Mouse (Mus musculus) telencephalon, adult 2 months (tissue): ENCODE measurements around the gene Pigh.

ENCODE experiments used
- DNase-seq: peaks from one replicate; pipeline ENCODE4 v3.0.0-alpha.2; 2011; ENCODE audit warnings: low read depth, low spot score

The Pigh gene

DNA sequence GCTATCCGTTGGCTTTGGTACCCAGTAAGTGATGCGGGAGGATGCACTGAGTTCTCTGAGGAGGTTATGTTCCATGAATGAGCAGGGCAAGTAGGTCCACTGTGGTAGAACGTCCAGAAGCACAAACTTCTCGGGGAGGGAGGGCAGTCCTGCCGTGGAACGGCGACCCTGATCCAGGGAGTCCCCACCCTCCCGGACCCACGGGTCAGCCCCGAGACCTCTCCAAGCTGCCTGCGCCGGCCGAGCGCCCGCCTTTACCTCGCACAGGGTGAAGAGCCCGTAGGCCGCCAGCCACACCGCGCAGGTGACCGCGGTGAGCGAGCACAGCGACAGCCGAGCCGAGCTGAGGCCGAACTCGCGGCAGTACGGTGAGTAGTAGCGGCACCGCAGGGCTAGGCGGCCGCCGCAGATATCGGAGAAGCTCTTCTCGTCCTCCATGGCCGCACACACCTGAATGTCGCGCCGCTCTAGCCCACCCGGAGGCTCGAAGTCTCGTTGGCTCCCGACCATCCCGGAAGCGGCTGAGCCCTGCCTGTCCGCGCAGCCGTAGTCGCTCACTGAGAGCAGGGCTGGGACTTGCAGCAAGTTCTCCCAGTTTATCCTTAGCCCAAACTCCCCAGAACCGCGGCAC lies at the start of gene Pigh:
Gene Pigh (minus strand): TSS at position 470 of the 631 bp plus-strand sequence.
- DNase-seq = peak; percentile 87

DNA sequence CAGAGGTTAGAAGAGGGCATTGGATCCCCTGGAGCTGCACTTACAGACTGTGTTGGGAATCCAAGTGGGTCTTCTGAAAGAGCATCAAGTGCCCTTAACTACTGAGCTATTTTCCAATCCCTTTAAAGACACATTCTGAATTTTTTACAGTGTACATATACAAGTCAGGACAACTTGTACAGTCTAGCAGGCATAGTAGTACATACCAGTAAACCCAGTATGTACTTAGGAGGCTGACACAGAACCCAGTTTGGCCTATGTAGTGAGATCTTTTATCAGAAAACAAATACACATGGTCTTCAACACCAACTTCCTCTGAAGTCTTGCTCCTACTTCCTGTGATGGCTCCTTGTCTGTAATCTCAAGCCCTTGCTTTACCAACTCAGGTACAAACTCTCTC lies 49.5 kb upstream of the Pigh start:
- DNase-seq = no peak

DNA sequence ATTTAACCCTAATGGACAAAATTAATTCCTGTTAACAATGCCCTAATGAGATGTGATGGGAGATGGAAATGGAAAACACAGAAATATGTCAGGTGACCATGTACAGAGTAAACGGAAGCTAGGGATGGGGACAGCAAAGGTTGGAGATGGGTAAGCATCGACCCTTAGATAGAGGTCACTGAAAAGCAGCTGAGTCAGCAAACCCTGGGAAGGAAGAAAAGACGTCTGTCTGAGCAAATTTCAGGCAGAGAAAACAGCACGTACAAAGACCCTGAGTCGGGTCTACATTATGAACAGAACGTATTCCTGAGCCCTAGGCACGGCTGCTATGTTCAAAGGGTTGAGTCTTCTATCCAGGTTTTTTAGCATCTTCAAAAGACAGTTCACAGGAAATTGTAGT lies 47.5 kb upstream of the Pigh start:
- DNase-seq = no peak

DNA sequence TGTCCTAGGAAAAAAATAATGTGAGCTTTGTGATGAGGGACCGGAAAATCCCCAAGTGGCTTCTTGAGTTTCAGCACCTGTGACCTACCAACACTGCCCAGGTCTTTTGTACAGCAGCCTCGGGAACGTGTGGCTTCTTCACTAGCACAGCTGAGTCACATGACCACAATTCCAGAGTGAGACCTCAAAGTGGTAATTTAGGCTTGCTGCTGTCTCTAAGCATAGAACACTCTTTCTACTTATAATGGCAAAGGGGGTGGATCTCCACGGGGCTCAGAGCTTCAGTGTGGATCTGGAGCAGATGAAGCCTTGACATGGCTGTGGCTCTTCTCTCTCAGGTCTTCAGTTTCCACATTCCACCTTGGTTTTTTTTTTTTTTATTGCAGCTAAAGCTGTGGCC lies 45.7 kb upstream of the Pigh start:
- peak; percentile 36 for DNase-seq

DNA sequence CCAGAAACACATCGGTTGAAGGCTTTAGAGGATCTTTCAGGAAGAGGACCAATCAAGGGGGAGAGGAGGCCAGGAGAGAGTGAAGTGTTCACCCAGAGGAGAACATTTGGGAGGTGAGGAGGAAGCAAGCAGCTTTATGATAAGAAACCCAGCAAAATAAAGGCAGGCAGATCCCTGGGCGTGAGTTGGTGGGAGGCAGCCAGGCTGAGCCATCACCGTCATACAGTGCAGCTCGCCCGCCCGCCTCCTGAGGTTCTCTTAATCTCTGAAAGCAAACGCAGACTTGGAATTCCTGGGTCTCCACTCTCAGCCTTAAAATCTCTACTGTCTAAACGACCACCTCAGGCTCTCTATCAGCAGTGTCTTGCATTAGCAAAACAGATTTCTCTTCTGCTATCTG lies 45.2 kb upstream of the Pigh start:
- no peak for DNase-seq

DNA sequence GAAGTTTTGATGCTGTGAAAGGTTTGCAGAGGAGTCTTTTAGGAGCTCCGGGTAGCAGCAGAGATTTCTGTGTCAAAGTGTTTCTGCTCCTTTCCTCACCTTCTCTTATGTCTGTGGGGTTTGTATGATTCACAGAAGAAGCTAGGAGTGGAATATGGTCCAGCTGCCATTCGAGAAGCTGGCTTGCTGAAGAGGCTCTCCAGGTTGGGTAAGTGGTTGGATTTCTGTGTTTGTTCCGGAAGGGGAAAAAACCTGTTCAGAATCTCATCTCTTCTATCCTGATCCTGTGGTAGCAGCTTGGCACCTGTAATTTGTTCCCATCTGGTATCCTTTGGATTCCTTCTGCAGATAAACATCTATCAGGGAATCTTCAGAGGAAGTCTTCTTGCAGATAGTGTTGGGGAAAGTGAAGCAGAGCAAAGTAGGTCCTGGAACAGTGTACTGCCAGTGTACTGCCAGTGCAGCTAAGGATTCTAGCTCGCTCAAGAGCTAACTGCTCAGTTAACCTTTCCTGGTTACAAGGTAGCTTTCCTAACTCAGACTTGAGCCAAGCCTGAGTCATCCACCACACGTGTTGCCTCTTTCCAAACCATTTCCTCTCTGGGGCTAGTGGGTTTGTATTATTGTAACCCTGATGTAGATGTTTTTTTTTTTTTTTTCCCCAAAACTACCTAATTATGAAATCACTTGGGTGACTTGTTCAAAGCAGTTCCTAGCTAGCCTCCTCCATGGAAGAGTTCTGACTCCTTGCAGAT lies 42.4 kb upstream of the Pigh start:
- DNase-seq = no peak

DNA sequence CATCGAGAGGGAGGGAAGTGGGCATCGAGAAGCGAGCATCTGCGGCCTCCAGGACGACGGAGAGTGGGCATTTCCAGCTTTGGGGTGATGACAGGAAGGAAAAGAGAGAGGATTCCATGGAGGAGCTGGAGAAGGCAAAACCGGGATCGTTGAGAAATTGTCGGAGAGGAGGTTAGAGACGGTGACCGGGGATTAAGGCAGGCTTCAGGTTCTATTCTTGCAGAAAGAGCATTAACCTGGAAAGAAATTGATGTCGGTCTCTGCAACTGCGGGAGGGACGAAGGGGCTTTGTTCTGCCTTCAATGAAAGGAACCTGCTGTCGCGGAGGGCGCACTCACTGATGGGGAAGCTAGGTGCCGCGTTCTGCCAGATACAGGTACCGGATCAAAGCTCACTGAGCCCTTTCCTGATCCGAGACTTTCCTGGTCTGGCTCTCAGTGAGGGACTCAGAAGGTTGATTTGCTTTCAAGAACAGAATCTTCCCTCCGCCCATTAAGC lies 41.8 kb upstream of the Pigh start:
- no peak for DNase-seq

DNA sequence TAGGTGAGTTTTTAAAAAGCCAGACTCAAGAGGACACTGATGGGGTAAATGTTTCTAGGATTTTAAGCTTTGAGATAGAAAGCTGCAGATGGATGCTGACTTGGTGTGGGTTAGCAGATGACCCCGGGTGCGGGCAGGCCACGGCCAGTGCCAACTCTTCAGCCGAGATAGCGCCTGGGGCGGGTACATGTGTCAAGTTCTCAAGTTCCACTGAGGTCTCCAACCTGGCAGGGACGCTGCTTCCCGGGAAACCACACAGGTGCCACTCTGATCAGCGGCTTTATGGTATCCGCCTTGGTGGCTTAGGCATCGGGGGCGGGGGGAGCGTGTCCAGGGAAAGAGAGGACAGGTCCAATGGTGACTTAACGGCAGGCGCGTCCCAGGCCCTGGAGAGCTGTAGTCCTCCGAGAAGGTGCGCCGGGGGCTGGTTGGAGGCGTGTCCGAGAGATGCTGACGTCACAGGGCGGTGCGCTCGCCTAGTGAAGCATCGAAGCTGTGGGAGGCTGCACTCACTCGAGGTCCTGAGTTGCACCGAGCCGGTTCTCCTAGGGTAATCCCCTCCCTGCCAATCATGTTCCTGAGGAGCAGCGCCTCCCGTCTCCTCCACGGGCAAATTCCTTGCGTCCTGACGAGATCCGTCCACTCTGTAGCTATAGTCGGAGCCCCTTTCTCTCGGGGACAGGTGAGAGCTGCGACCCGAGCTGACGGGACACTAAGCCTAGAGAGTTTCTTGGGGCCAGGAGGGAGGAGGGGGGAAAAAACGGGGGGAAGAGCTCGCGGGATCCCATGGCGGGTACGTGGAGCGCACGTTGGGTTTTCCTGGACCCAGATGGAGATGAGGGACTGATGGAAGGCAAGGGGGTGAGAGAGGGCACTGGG lies 41.1 kb upstream of the Pigh start, which contains the start of gene Arg2:
Gene Arg2 (plus strand): TSS at position 479 of the 879 bp plus-strand sequence.
- DNase-seq = no peak

DNA sequence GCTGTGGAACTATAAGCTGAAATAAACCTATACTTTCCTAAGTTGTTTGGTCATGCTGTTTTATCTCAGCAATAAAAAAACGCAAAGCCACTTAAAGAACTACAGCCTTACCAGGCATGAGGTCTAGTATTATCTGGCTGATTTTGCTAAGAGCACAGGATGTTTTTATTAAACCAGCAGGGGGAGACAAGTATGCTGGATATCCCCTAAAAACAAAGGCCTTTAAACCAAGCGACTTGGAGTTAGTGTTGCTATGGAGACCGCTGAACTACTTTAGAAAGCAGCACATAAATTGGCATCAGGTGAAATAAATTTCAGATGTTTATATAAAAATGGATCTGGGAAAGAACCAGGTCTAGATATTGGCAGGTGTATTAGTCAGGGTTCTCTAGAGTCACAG lies 33.4 kb upstream of the Pigh start:
- DNase-seq = peak; percentile 48

DNA sequence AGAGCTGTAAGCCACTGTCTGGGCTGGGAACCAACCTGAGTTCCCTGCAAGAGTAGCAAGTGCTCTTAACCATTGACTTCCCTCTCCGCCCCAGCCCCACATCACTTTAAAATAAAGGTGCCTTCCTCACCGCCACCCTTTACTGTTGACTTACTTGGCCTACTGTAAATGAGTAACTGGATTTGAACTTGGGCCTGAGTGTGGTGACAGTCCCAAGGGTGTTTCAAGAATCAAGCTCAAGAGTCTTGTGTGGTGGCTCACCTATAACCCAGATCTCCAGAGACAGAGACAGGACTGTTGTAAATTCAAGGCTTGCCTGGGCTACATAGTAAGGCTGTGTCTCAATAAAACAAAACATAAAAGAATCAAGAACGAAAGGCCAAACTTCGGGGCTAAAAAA lies 29.5 kb upstream of the Pigh start:
- no peak for DNase-seq

DNA sequence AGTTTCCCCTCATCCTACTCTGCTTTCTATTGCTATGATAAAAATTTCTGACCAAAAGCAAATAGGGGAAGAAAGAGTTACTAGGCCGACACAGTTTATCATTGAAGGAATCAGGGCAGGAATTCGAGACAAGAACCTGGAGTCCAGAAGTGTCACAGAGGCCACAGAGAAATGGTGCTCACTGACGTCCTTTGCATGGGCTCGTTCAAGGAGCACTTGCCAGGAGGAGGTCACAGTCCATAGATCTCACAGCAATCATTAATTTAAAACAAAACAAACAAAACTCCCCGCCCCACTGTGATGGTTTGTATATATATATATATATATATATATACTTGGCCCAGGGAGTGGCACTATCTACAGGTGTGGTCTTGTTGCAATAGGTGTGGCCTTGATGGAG lies 15.9 kb upstream of the Pigh start:
- no peak for DNase-seq

DNA sequence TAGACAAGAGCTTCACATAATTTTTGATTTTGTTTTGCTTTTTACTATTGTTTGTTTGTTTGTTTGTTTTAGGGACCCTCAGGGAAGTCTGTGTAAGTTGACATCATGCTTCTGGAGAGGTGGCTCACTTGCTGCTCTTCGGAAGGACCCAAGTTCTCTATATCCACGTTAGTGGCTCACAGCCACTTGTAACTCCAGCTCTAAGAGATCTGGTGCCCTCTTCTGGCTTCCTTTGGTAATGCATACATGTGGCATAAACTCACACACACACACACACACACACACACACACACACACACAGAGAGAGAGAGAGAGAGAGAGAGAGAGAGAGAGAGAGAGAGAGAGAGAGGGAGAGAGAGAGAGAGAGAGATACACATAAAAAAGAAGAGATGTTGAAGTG lies 15.1 kb upstream of the Pigh start:
- no peak for DNase-seq

DNA sequence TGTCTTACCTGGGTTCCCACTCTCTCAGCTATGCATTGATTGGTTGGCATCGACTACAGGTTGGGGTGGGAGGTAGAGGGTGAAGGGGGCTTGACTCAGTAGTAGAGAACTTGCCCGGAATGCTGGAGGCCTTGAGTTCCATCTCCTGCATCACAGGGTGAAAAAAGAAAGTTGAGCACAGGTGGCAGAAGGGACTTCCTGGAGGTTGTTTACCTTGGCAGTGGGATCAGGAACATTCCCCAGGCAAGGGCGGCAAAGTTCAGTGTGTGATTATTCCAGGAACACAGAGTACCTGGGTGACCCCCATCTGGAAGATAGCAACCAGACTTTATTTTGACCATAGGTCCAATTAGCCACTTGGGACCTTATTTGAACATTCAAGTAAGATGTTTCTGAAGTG lies 14.3 kb upstream of the Pigh start:
- no peak for DNase-seq

DNA sequence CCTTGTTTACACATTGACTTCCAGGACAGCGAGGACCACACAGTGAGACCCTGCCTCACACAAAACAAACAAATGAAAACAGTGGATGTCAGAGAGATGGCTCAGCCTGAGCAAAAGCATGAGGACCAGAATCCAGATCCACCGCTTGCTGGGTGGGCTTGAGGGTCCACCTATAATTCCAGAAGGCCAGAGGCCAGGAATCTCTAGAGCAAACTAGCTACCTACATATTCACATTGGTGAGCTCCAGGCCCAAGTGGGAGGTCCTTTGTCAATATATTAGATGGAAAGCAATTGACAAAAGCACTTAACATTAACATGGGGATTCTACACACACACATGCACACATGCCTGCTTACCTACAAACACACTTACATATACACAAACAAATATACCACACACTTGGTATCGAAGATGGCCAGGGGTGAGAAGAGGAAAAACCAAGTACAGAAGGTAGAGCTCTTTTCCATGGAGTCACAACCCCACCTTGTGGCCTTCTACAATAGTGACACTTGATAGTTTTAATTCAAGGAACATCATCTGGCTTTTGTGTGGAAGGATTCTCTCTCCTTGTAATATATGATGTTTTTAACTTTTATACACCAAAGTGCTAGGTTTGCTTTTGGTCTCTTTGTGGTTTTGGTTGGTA lies 7.8 kb upstream of the Pigh start:
- DNase-seq = no peak

DNA sequence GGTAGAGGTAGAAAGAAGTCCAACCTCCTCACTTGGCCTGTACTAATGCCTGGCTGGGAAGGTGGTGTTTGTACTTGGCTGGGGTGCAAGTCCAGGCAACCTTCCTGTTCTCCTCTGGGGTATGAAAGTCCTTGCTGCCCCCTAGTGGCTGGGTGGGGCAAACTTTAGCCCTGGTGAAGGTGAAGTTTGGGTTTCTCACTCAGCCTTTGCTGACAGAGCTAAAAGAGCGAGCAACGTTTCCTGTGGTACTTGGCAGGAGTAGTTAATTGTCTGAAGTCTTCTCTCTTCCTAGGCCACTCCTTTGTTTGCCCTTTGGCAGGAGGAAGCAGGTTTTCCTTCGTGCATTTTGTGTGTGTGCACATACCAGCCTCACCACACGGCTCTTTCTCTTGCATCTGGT lies 3.1 kb upstream of the Pigh start:
- no peak for DNase-seq

DNA sequence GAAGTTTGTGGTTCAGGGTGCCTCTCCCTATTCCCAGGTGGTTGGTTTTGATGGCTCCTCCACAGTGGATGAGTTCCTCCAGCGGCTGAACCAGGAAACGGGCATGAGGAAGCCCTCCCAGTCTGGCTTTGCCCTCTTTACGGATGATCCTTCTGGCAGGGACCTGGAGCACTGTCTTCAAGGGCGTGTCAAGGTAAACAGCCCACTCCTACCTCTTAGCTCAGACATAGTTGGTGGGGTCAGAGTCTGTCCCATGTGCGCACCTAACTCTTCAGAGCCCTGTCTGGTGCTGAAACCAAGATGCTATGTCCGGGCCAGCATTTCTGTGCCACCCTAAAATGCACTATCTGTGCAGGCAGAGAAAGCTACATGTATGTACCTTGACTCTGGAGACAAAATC lies 16.1 kb downstream of the Pigh start:
- no peak for DNase-seq

DNA sequence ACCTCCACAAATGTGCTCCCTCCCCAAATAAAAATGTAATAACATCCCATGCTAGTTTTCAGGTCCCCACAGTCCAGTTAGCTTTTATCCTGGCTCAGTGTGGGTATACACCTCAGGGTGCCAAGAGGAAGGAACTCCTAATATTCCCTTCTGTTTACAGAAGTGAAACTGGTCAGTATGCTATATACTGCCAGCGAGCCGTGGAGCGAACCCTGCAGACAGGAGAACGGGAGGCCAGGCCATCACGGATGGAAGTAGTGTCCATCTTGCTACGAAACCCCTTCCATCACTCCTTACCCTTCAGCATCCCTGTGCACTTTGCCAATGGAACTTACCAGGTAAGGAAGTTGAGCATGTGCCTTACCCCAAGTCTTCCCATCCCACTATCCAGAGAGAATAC lies 16.9 kb downstream of the Pigh start:
- DNase-seq = no peak

DNA sequence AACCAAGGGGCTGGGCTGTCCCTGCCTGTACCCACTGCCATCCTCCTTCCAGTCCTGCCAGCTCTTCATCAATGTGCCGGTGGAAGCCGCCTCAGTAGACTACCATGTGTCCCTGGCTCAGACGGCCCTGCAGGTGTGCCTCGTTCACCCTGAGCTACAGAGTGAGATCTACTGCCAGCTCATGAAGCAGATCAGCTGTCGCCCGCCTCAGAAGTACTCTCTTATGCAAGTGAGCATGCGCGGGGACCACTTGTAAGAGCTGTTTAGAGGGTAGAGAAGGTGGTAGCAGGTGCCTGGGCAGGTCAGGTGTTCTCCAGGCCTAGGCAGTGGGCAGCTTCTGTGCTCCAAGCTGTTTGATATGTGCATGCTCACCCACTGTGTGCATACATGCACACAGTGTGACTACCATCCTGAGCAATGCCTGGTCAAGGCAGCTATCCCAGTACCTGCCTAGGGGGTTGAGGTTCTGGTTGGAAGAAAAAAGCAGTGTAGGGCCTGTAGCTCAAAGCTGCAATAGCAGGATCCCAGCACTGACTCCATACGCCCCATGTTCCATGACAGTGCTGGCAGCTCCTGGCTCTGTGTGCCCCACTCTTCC lies 18.6 kb downstream of the Pigh start:
- DNase-seq = no peak

DNA sequence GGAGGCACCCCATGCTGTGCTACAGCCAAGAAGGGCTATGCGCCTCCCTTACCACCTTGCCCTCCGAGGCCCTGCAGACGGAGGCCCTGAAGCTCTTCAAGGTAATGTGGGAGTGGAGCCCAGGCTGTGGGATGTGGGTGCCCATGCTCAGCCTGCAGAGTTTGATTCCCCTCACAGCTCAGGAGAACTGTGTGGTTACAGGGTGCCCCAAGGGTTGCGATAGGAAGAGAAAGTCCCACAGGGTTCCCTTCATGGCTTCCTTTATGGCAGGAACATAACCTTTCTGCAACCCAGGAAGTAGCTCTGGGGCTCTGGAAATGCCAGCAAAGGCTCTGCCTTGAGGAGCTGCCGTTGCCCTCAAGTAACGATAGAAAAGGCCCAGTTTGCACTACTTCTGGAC lies 19.5 kb downstream of the Pigh start:
- no peak for DNase-seq

DNA sequence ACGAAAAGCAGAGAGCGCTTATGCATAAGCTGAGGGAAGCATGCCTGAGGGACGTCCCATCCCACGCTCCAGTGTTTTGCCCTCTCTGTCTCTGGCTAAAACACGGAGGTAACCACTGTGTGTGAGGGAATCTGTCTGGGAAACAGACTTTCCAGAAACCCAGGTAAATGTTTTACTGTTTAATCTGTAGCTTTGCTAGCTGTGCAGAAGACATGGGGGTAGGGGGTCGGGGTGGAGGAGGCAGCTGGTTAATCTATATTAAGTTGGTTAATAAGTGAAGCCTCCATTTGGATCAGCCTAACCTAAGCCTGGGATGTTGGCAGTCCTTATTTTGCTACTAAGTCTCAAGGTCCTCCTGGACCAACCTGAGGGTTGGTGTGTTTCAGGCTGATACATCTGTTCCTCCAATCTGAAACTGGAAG lies 20.3 kb downstream of the Pigh start:
- DNase-seq = no peak

DNA sequence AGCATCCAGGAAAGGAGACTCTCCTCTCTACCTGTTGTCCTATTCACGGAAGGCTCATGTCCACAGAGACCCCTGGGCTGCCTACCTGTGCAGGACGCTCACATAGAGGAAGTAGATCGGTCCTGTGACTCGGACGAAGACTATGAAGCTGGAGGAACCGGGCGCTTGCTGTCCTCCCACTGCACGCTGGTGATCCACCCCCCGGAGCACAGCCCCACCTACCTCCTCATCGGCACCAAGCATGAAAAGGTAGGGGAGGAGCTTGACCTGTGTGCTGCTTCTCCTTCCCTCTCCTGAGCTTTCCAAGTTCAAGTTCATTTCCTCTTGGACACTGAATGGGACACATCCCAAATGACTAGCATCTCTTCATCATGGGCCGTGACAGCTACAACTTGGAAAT lies 21.1 kb downstream of the Pigh start:
- no peak for DNase-seq
